In genomic region chr17:49489098-49489497, GRCm38 (mm10) we compare ENCODE assay signal across 14 mouse cellular contexts.
DNase-seq lines count a peak whose midpoint lies in the region; ATAC-seq and TF ChIP-seq lines count a peak whose summit lies in the region.
"Had no signal": no experiment of that assay in that cellular context is flagged by ENCODE, and none has a peak within 500 bp of the region (broad histone marks: within the 10 kb centered on the region; RNA-seq: fewer than 3 reads in every experiment).

No protein-coding gene starts in this region.

- no peak for TF ChIP-seq CTCF in testis, adult 2 months (IDR thresholded peaks at IDR 0.05; ENCODE audit: control insufficient read depth, insufficient read depth, insufficient replicate concordance, low read depth, low read length)

- H3K36me3 ChIP-seq in testis, adult 2 months (ENCODE audit: control insufficient read depth, insufficient read depth, low read length): no peaks in the 10 kb centered on the region
- peaks cover 45% of the 10 kb centered on the region for H3K36me3 ChIP-seq in heart, embryonic 13.5 days

- H3K9ac ChIP-seq in heart, embryonic 13.5 days: no peak overlapping the region
- H3K9ac ChIP-seq: limb, embryonic 13.5 days; lung, embryonic 15.5 days had no signal

- TF ChIP-seq POLR2A in testis, adult 2 months (IDR thresholded peaks at IDR 0.05; ENCODE audit: control insufficient read depth, low read depth, low read length): no peak

- no peaks in the 10 kb centered on the region for H3K4me1 ChIP-seq in testis, adult 2 months (ENCODE audit: control insufficient read depth, insufficient read depth, low read length)
- H3K4me1 ChIP-seq in heart, embryonic 13.5 days: peaks cover 31% of the 10 kb centered on the region
- H3K4me1 ChIP-seq: limb, embryonic 13.5 days; lung, embryonic 15.5 days had no signal

- H3K27me3 ChIP-seq in testis, adult 2 months (ENCODE audit: control insufficient read depth, insufficient read depth, low read length): no peaks in the 10 kb centered on the region
- H3K27me3 ChIP-seq in heart, embryonic 13.5 days (replicated peaks): no peaks in the 10 kb centered on the region
- H3K27me3 ChIP-seq: limb, embryonic 13.5 days; lung, embryonic 15.5 days had no signal

- 27% methylated on average over 5 of the region's 5 CpGs for WGBS in heart, embryonic 13.5 days

- no peak overlapping the region for H3K27ac ChIP-seq in testis, adult 2 months (ENCODE audit: control insufficient read depth, insufficient read depth, low read depth, low read length)
- peak overlapping the region; percentile 79 for H3K27ac ChIP-seq in heart, embryonic 13.5 days (replicated peaks)
- H3K27ac ChIP-seq: hindbrain, postnatal 0 days; limb, embryonic 13.5 days; lung, embryonic 15.5 days had no signal

- H3K4me2 ChIP-seq in heart, embryonic 13.5 days: peak overlapping the region; percentile 16; the same call in 1 of the 2 replicates
- H3K4me2 ChIP-seq: limb, embryonic 13.5 days; lung, embryonic 15.5 days; midbrain, embryonic 11.5 days had no signal

- H3K4me3 ChIP-seq in testis, adult 2 months (ENCODE audit: control insufficient read depth, low read depth, low read length): peak overlapping the region; percentile 72
- no peak overlapping the region for H3K4me3 ChIP-seq in heart, embryonic 13.5 days
- H3K4me3 ChIP-seq: limb, embryonic 13.5 days; lung, embryonic 15.5 days had no signal

- H3K9me3 ChIP-seq in heart, embryonic 13.5 days: no peaks in the 10 kb centered on the region
- H3K9me3 ChIP-seq: limb, embryonic 13.5 days; lung, embryonic 15.5 days had no signal

- no peak for DNase-seq in testis, postnatal 10 days (ENCODE audit: low spot score)
- peak; percentile 18 for DNase-seq in gastrocnemius, postnatal 10 days
- no peak for DNase-seq in natural killer cell, adult 2 months (ENCODE audit: low spot score in 2 of 2)
- no peak for DNase-seq in cerebellum, adult 8-10 months
- DNase-seq: adrenal gland, postnatal 25 days; embryo, embryonic 11 days; layer of hippocampus, postnatal 36 days had no signal

- peak; percentile 27; the same call in 1 of the 2 replicates for ATAC-seq in heart, embryonic 13.5 days (ENCODE audit: extremely low read depth, insufficient number of reproducible peaks, low FRiP score, low TSS enrichment)
- no peak for ATAC-seq in megakaryocyte, adult 5-6 weeks (ENCODE audit: poor library complexity, severe bottlenecking)
- ATAC-seq: hindbrain, postnatal 0 days had no signal
